Mouse (Mus musculus): ENCODE data around the gene Il4.

The Il4 gene

GRCm38 (mm10) chr11:53618619-53619198, at the start of gene Il4:
Il4 (minus strand) TSS chr11:53618669.
- DNase-seq = no peak

- DNase-seq = no peak
Observed at GRCm38 (mm10) chr11:53664091-53664490, 45.6 kb upstream of the Il4 start.

GRCm38 (mm10) chr11:53662794-53663674, 44.6 kb upstream of the Il4 start:
- no peak for DNase-seq

- DNase-seq = no peak
Observed at GRCm38 (mm10) chr11:53657828-53658227, 39.4 kb upstream of the Il4 start.

- no peak for DNase-seq
Observed at GRCm38 (mm10) chr11:53657381-53657780, 38.9 kb upstream of the Il4 start.

- no peak for DNase-seq
Observed at GRCm38 (mm10) chr11:53656558-53657202, 38.2 kb upstream of the Il4 start.

GRCm38 (mm10) chr11:53655043-53655442, 36.6 kb upstream of the Il4 start:
- no peak for DNase-seq

GRCm38 (mm10) chr11:53652427-53652826, 34.0 kb upstream of the Il4 start:
- no peak for DNase-seq

- no peak for DNase-seq
Observed at GRCm38 (mm10) chr11:53651441-53651840, 33.0 kb upstream of the Il4 start.

GRCm38 (mm10) chr11:53644017-53644416, 25.5 kb upstream of the Il4 start:
- DNase-seq = no peak

GRCm38 (mm10) chr11:53642744-53643279, 24.3 kb upstream of the Il4 start:
- no peak for DNase-seq

GRCm38 (mm10) chr11:53637803-53638260, 19.4 kb upstream of the Il4 start:
- no peak for DNase-seq

GRCm38 (mm10) chr11:53637046-53637802, 18.8 kb upstream of the Il4 start:
- DNase-seq = no peak

GRCm38 (mm10) chr11:53636183-53636646, 17.7 kb upstream of the Il4 start:
- DNase-seq = no peak

- DNase-seq = no peak
Observed at GRCm38 (mm10) chr11:53635590-53636182, 17.2 kb upstream of the Il4 start.

- no peak for DNase-seq
Observed at GRCm38 (mm10) chr11:53634556-53634955, 16.1 kb upstream of the Il4 start, which contains the start of gene Il13. Il13 (minus strand) TSS chr11:53634702.

GRCm38 (mm10) chr11:53633644-53634043, 15.2 kb upstream of the Il4 start:
- DNase-seq = no peak

- DNase-seq = no peak
Observed at GRCm38 (mm10) chr11:53632122-53632733, 13.8 kb upstream of the Il4 start.

- peak in 1 of 2 experiments; percentile 69 for DNase-seq
Observed at GRCm38 (mm10) chr11:53627859-53628258, 9.4 kb upstream of the Il4 start.

- no peak for DNase-seq
Observed at GRCm38 (mm10) chr11:53626802-53627373, 8.4 kb upstream of the Il4 start.

- DNase-seq = no peak
Observed at GRCm38 (mm10) chr11:53624124-53624523, 5.7 kb upstream of the Il4 start.
